Mouse (Mus musculus): ENCODE data around the gene Slc4a4.

DNA sequence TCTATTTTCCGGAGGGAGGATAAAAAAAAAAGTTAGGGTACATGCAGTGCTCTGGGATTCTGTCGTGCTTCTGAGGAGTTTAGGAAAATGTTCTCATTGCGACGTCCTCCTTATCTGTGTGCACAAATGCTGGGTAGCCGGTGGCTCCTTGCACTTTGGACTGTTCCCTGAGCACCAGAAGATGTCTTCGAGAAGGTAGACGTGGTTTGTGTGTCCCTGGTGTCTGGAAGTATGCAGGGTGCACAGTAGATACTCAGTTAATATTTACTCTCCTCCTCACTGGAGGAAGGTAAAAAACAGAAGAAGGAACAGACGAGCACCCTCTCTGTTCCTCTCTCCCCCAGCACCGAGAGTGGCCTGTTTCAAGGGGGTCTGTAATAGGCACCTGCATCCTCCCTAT lies 44.6 kb downstream of the Slc4a4 start:
- TF ChIP-seq CTCF (IDR thresholded peaks at IDR 0.05; ENCODE audit: control insufficient read depth, insufficient read depth, low read length) (no peak), POLR2A (IDR thresholded peaks at IDR 0.05; ENCODE audit: borderline replicate concordance, control insufficient read depth, low read depth, low read length) (no peak)
